Comparison of ENCODE assay signal across 8 mouse cellular contexts in genomic region chr6:124918890-124919627, GRCm38 (mm10). TPM values are rescaled to one million over a fixed set of nuclear protein-coding genes. Genes with fewer than 3 reads are reported as not detected.
DNase-seq lines count a peak whose midpoint lies in the region; ATAC-seq and TF ChIP-seq lines count a peak whose summit lies in the region.

No protein-coding gene starts in this region.

- peak overlapping the region; percentile 100 for H3K4me2 ChIP-seq in lung, embryonic 14.5 days
- H3K4me2 ChIP-seq in forebrain, embryonic 12.5 days = peak overlapping the region; percentile 100
- H3K4me2 ChIP-seq in neural tube, embryonic 15.5 days = peak overlapping the region; percentile 99

- peaks cover 26% of the 10 kb centered on the region for H3K4me1 ChIP-seq in lung, embryonic 14.5 days (ENCODE audit: insufficient read depth)
- H3K4me1 ChIP-seq in forebrain, embryonic 12.5 days = peaks cover 60% of the 10 kb centered on the region
- H3K4me1 ChIP-seq in limb, embryonic 10.5 days = peaks cover 78% of the 10 kb centered on the region
- peaks cover 58% of the 10 kb centered on the region for H3K4me1 ChIP-seq in neural tube, embryonic 15.5 days

- no peaks in the 10 kb centered on the region for H3K27me3 ChIP-seq in lung, embryonic 14.5 days (ENCODE audit: insufficient read depth, low read length)
- H3K27me3 ChIP-seq in forebrain, embryonic 12.5 days = no peaks in the 10 kb centered on the region
- H3K27me3 ChIP-seq in limb, embryonic 10.5 days (ENCODE audit: low read depth, poor library complexity, severe bottlenecking) = 0 out of 2 replicates have a peak, but pooled peaks cover 3% of the 10 kb centered on the region
- H3K27me3 ChIP-seq in neural tube, embryonic 15.5 days (replicated peaks) = no peaks in the 10 kb centered on the region

- peak overlapping the region; percentile 98 for H3K9ac ChIP-seq in lung, embryonic 14.5 days
- peak overlapping the region; percentile 100; the same call in 1 of the 2 replicates for H3K9ac ChIP-seq in forebrain, embryonic 12.5 days
- peak overlapping the region; percentile 100 for H3K9ac ChIP-seq in neural tube, embryonic 15.5 days (replicated peaks)

- peaks cover 11% of the 10 kb centered on the region for H3K36me3 ChIP-seq in lung, embryonic 14.5 days (ENCODE audit: insufficient read depth)
- H3K36me3 ChIP-seq in forebrain, embryonic 12.5 days (replicated peaks) = peaks cover 10% of the 10 kb centered on the region
- H3K36me3 ChIP-seq in limb, embryonic 10.5 days = peaks cover 11% of the 10 kb centered on the region
- peaks cover 8% of the 10 kb centered on the region for H3K36me3 ChIP-seq in neural tube, embryonic 15.5 days

- H3K9me3 ChIP-seq in lung, embryonic 14.5 days (ENCODE audit: low read depth, low read length) = no peaks in the 10 kb centered on the region
- no peaks in the 10 kb centered on the region for H3K9me3 ChIP-seq in forebrain, embryonic 12.5 days
- H3K9me3 ChIP-seq in limb, embryonic 10.5 days (replicated peaks) = no peaks in the 10 kb centered on the region
- H3K9me3 ChIP-seq in neural tube, embryonic 15.5 days (replicated peaks) = no peaks in the 10 kb centered on the region

- no peak for DNase-seq in lung, embryonic 14.5 days
- no peak for DNase-seq in lung, postnatal 25 days (ENCODE audit: low spot score)
- no peak for DNase-seq in limb, embryonic 10.5 days (ENCODE audit: low spot score)
- no peak for DNase-seq in gastrocnemius, postnatal 4 days (ENCODE audit: low spot score in 2 of 2)
- DNase-seq in T-cell, adult 2 months (ENCODE audit: low spot score) = no peak
- no peak for DNase-seq in yolk sac, embryonic 10.5 days (ENCODE audit: low spot score)

- peak overlapping the region; percentile 88 for H3K4me3 ChIP-seq in lung, embryonic 14.5 days (ENCODE audit: low read depth, low read length)
- H3K4me3 ChIP-seq in forebrain, embryonic 12.5 days (replicated peaks) = peak overlapping the region; percentile 99
- H3K4me3 ChIP-seq in limb, embryonic 10.5 days = peak overlapping the region; percentile 97
- H3K4me3 ChIP-seq in neural tube, embryonic 15.5 days (replicated peaks) = peak overlapping the region; percentile 95

- no peak for ATAC-seq in lung, embryonic 14.5 days (ENCODE audit: insufficient read depth)
- ATAC-seq in forebrain, embryonic 12.5 days (ENCODE audit: low FRiP score) = no peak
- ATAC-seq in neural tube, embryonic 15.5 days (ENCODE audit: low FRiP score) = no peak

- TF ChIP-seq CTCF in lung, embryonic 14.5 days (IDR thresholded peaks at IDR 0.05; ENCODE audit: low read depth) = no peak

- peak overlapping the region; percentile 100 for H3K27ac ChIP-seq in lung, embryonic 14.5 days (ENCODE audit: low read depth)
- H3K27ac ChIP-seq in forebrain, embryonic 12.5 days = peak overlapping the region; percentile 100
- H3K27ac ChIP-seq in limb, embryonic 10.5 days = peak overlapping the region; percentile 100
- H3K27ac ChIP-seq in neural tube, embryonic 15.5 days (replicated peaks) = peak overlapping the region; percentile 100

- WGBS in lung, embryonic 14.5 days = 13% methylated on average over 14 of the region's 14 CpGs
- 18% methylated on average over 14 of the region's 14 CpGs for WGBS in forebrain, embryonic 12.5 days
- 32% methylated on average over 14 of the region's 14 CpGs for WGBS in limb, embryonic 10.5 days
- 17% methylated on average over 13 of the region's 14 CpGs for WGBS in neural tube, embryonic 15.5 days

RNA-seq across cellular contexts. Expression of gene Ptms, which starts 0.8 kb away (rescaled TPM):
- 377 and 442 TPM in 2 replicates for polyA plus RNA-seq in lung, embryonic 14.5 days (2014; fragmentation: Nextera tagmentation; extraction: Ambion mirVana)
- polyA plus RNA-seq in forebrain, embryonic 12.5 days (2016; fragmentation: Nextera tagmentation; extraction: Ambion mirVana) = 516 and 526 TPM in 2 replicates
- polyA plus RNA-seq in limb, embryonic 10.5 days (2016; fragmentation: Nextera tagmentation; extraction: Ambion mirVana) = 144 and 208 TPM in 2 replicates
- 637 and 745 TPM in 2 replicates for polyA plus RNA-seq in neural tube, embryonic 15.5 days (2015; fragmentation: Nextera tagmentation; extraction: Ambion mirVana)
- 100 to 1,000 TPM; 395 to 409 TPM for total RNA-seq in gastrocnemius, postnatal 4 days (2021)

RNA-seq across cellular contexts. Expression of gene Lag3, which starts 7.6 kb away (rescaled TPM):
- 1.4 and 2.2 TPM in 2 replicates for polyA plus RNA-seq in lung, embryonic 14.5 days (2014; fragmentation: Nextera tagmentation; extraction: Ambion mirVana)
- 2.0 and 3.0 TPM in 2 replicates for polyA plus RNA-seq in forebrain, embryonic 12.5 days (2016; fragmentation: Nextera tagmentation; extraction: Ambion mirVana)
- polyA plus RNA-seq in limb, embryonic 10.5 days (2016; fragmentation: Nextera tagmentation; extraction: Ambion mirVana) = 0.88 and 1.6 TPM in 2 replicates
- polyA plus RNA-seq in neural tube, embryonic 15.5 days (2015; fragmentation: Nextera tagmentation; extraction: Ambion mirVana) = 3.2 and 3.5 TPM in 2 replicates
- total RNA-seq in gastrocnemius, postnatal 4 days (2021) = 1 to 10 TPM; 1.1 to 1.2 TPM

RNA-seq across cellular contexts. Expression of gene Mlf2, which starts 12.1 kb away (rescaled TPM):
- 390 and 401 TPM in 2 replicates for polyA plus RNA-seq in lung, embryonic 14.5 days (2014; fragmentation: Nextera tagmentation; extraction: Ambion mirVana)
- 445 and 449 TPM in 2 replicates for polyA plus RNA-seq in forebrain, embryonic 12.5 days (2016; fragmentation: Nextera tagmentation; extraction: Ambion mirVana)
- polyA plus RNA-seq in limb, embryonic 10.5 days (2016; fragmentation: Nextera tagmentation; extraction: Ambion mirVana) = 428 and 433 TPM in 2 replicates
- 543 and 603 TPM in 2 replicates for polyA plus RNA-seq in neural tube, embryonic 15.5 days (2015; fragmentation: Nextera tagmentation; extraction: Ambion mirVana)
- 100 to 1,000 TPM; 236 to 238 TPM for total RNA-seq in gastrocnemius, postnatal 4 days (2021)

RNA-seq across cellular contexts. Expression of gene Cd4, which starts 31.0 kb away (rescaled TPM):
- polyA plus RNA-seq in lung, embryonic 14.5 days (2014; fragmentation: Nextera tagmentation; extraction: Ambion mirVana) = 0.11 TPM in 1 of 2 replicates, not detected in the other
- 0.12 and 0.14 TPM in 2 replicates for polyA plus RNA-seq in forebrain, embryonic 12.5 days (2016; fragmentation: Nextera tagmentation; extraction: Ambion mirVana)
- polyA plus RNA-seq in limb, embryonic 10.5 days (2016; fragmentation: Nextera tagmentation; extraction: Ambion mirVana) = not detected in 2 replicates
- polyA plus RNA-seq in neural tube, embryonic 15.5 days (2015; fragmentation: Nextera tagmentation; extraction: Ambion mirVana) = 0.17 and 0.61 TPM in 2 replicates
- 1 to 10 TPM; 1.4 to 1.7 TPM for total RNA-seq in gastrocnemius, postnatal 4 days (2021)

RNA-seq across cellular contexts. Expression of gene Cops7a, which starts 46.3 kb away (rescaled TPM):
- polyA plus RNA-seq in lung, embryonic 14.5 days (2014; fragmentation: Nextera tagmentation; extraction: Ambion mirVana) = 147 and 155 TPM in 2 replicates
- 104 and 110 TPM in 2 replicates for polyA plus RNA-seq in forebrain, embryonic 12.5 days (2016; fragmentation: Nextera tagmentation; extraction: Ambion mirVana)
- 141 and 150 TPM in 2 replicates for polyA plus RNA-seq in limb, embryonic 10.5 days (2016; fragmentation: Nextera tagmentation; extraction: Ambion mirVana)
- 95.4 and 112 TPM in 2 replicates for polyA plus RNA-seq in neural tube, embryonic 15.5 days (2015; fragmentation: Nextera tagmentation; extraction: Ambion mirVana)
- total RNA-seq in gastrocnemius, postnatal 4 days (2021) = 10 to 100 TPM; 86.3 to 86.8 TPM
